Mouse (Mus musculus) heart, embryonic 13.5 days (tissue): ENCODE data around the gene Insig1. TPM values are rescaled to one million over a fixed set of nuclear protein-coding genes. Genes with fewer than 3 reads are reported as not detected.
A peak's percentile ranks its signal among the peaks of the same experiment; 100 is the strongest.

Source experiments
- ATAC-seq: fragments of 200-750 bp; cut with Nextera tagmentation; 2 replicates; pipeline ENCODE4 v1.8.0; 2017; ENCODE audit warnings: moderate TSS enrichment; ENCODE audit not compliant: insufficient number of reproducible peaks, low FRiP score, low TSS enrichment; ENCODE audit errors: extremely low read depth
- H3K27ac ChIP-seq: fragments of 300-500 bp; sonication (generic); replicated peaks from 2 replicates; pipeline ENCODE4 v1.5.1; 2015; ENCODE audit warnings: moderate library complexity, mild to moderate bottlenecking, inconsistent platforms
- H3K27me3 ChIP-seq: fragments of 300-500 bp; sonication (generic); replicated peaks from 2 replicates; pipeline ENCODE4 v1.6.1; 2015; ENCODE audit warnings: mild to moderate bottlenecking, inconsistent platforms
- H3K36me3 ChIP-seq: fragments of 300-500 bp; sonication (generic); 2 replicates; pipeline ENCODE4 v1.6.1; 2015; ENCODE audit warnings: mild to moderate bottlenecking, inconsistent platforms
- H3K4me1 ChIP-seq: fragments of 300-500 bp; sonication (generic); 2 replicates; pipeline ENCODE4 v1.6.1; 2015; ENCODE audit warnings: inconsistent platforms
- H3K4me2 ChIP-seq: fragments of 300-500 bp; sonication (generic); 2 replicates; pipeline ENCODE4 v1.6.1; 2015; ENCODE audit warnings: inconsistent platforms, mild to moderate bottlenecking, moderate library complexity
- H3K4me3 ChIP-seq: fragments of 300-500 bp; sonication (generic); 2 replicates; pipeline ENCODE4 v1.5.1; 2015; ENCODE audit warnings: moderate library complexity, mild to moderate bottlenecking, inconsistent platforms
- H3K9ac ChIP-seq: fragments of 300-500 bp; sonication (generic); 2 replicates; pipeline ENCODE4 v1.6.1; 2015; ENCODE audit warnings: inconsistent platforms, mild to moderate bottlenecking, moderate library complexity
- H3K9me3 ChIP-seq: fragments of 300-500 bp; sonication (generic); 2 replicates; pipeline ENCODE4 v1.6.1; 2016; ENCODE audit warnings: inconsistent platforms
- WGBS: fragments of 180-500 bp; shearing (Covaris S2); methylation state at CpG from one replicate; pipeline ENCODE4 v1.1.7; 2015; ENCODE audit warnings: mixed read lengths; 5-methylcytosine and 5-hydroxymethylcytosine counted together
- polyA plus RNA-seq: library from polyadenylated mRNA; unstranded; fragments of >200 nt; fragmentation: Nextera tagmentation; extraction: Ambion mirVana; gene quantifications from 2 replicates; pipeline ENCODE4 v1.2.1, GENCODE M21; 2015

Insig1 gene
- polyA plus RNA-seq, 1 experiment from 2014 or later: 29.0 TPM

DNA sequence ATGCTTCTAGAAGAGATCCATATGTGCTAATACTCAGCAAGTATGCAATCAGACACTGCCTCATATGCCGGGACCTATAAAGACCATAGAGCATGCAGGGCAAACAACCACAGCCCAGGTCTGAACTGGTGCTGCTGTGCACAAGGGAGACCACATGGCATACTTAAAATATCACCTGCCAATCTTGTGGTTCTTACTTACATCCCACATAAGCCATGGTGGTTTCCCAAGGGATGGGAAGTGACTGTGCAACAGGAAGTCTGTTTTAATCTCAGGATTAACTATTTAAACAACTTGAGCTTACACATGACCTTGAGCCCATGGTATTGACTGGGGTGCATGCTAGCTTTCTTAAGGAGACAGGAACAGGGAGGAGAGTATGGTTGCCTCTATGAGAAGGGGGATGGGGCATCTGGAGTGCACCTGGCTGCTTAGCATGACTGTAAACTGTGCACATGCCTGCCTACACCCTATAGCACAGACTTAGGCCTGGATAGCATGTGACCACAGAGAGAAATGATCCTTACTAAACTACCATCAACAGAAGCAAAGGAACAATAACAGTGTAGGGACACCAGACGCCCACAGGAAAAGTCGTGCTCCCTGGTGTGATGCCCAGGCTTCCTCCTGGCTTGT is 7.1 kb upstream of the Insig1 start:
- H3K4me2 ChIP-seq: no peak overlapping the region
- 60% methylated on average over 3 of the region's 3 CpGs for WGBS
- no peak for ATAC-seq
- no peaks in the 10 kb centered on the region for H3K36me3 ChIP-seq
- no peak overlapping the region for H3K27ac ChIP-seq
- no peaks in the 10 kb centered on the region for H3K27me3 ChIP-seq
- no peak overlapping the region for H3K9ac ChIP-seq
- H3K4me3 ChIP-seq: no peak overlapping the region
- no peaks in the 10 kb centered on the region for H3K9me3 ChIP-seq
- peaks cover 44% of the 10 kb centered on the region for H3K4me1 ChIP-seq

- no peak overlapping the region for H3K4me2 ChIP-seq
- peak overlapping the region; percentile 40 for H3K9ac ChIP-seq
- H3K4me1 ChIP-seq: peaks cover 54% of the 10 kb centered on the region
- WGBS: 18% methylated on average over 4 of the region's 4 CpGs
- H3K27me3 ChIP-seq: no peaks in the 10 kb centered on the region
- no peaks in the 10 kb centered on the region for H3K36me3 ChIP-seq
- H3K9me3 ChIP-seq: no peaks in the 10 kb centered on the region
- no peak overlapping the region for H3K4me3 ChIP-seq
- no peak for ATAC-seq
- H3K27ac ChIP-seq: no peak overlapping the region
Observed at GRCm38 (mm10) chr5:28065275-28065674, 5.9 kb upstream of the Insig1 start.

DNA sequence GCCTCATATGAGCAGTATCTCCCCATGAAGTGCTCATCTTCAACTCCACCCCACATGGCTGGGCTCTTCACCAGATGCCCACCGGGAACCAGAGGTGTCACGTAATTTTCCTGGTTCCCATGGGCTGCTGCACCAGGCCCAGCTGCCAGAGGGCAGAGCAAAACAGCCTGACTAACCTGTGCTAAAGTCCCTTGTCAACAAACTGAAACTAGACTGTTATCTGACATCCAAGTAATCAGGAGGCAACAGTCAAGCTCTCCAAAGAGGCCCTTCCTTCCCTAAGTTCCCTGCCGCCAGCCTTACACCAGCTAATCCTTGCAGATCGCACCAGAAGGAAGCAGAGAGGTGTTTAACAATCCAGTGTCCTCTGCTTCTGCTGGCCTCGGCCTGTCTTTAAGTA is 4.9 kb upstream of the Insig1 start:
- 45% methylated on average over 5 of the region's 5 CpGs for WGBS
- no peak for ATAC-seq
- Histone ChIP-seq H3K36me3 (no peaks in the 10 kb centered on the region), H3K4me3 (no peak overlapping the region), H3K27ac (0 out of 2 replicates have a peak overlapping the region, but pooled peaks have one; percentile 6), H3K27me3 (no peaks in the 10 kb centered on the region), H3K4me1 (peaks cover 49% of the 10 kb centered on the region), H3K9me3 (no peaks in the 10 kb centered on the region), H3K9ac (peak overlapping the region; percentile 52; the same call in 1 of the 2 replicates), H3K4me2 (0 out of 2 replicates have a peak overlapping the region, but pooled peaks have one; percentile 4)

DNA sequence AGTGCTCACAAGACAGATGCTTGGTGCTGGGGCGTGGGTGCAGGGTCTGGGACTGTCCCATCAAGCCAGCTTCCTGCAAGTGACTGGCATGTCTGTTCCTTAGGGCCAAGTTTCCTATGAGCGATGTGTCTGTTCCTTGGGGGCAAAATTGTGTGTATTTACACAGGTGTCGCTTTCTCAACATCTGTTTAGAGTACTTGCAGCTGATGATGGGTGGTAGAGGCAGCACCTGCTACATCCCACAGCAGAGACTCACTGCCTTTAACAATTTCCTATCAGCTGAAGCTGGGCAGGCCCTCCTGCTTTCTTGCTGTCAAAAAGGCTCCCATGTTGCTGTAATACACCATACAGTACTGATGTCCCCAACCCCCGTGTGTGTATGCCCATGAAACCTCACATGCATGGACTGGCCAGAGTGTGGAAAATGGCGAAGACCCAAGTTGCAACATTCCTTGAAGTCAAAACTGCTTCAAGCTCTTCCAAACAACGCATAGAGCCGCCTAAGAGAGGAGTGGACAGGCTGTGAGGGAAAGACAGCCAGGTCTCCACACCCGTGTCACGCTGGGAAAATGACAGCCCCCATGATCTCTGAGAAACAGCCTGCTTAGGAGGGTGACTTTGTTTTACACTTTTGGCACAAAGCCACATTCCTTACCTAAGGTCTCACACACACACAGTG is 875 bp upstream of the Insig1 start:
- peak overlapping the region; percentile 81 for H3K4me2 ChIP-seq
- peaks cover 22% of the 10 kb centered on the region for H3K36me3 ChIP-seq
- WGBS: 28% methylated on average over 9 of the region's 9 CpGs
- no peaks in the 10 kb centered on the region for H3K27me3 ChIP-seq
- peaks cover 49% of the 10 kb centered on the region for H3K4me1 ChIP-seq
- H3K9ac ChIP-seq: peak overlapping the region; percentile 79
- peak overlapping the region; percentile 94 for H3K27ac ChIP-seq
- ATAC-seq: no peak
- peak overlapping the region; percentile 69 for H3K4me3 ChIP-seq
- H3K9me3 ChIP-seq: no peaks in the 10 kb centered on the region

GRCm38 (mm10) chr5:28071456-28072223 is 477 bp downstream of the Insig1 start:
- Histone ChIP-seq H3K9me3 (no peaks in the 10 kb centered on the region), H3K4me1 (peaks cover 35% of the 10 kb centered on the region), H3K4me3 (peak overlapping the region; percentile 69), H3K36me3 (peaks cover 36% of the 10 kb centered on the region), H3K4me2 (peak overlapping the region; percentile 81), H3K27ac (peak overlapping the region; percentile 89), H3K27me3 (no peaks in the 10 kb centered on the region), H3K9ac (peak overlapping the region; percentile 83)
- under 1% methylated on average over 50 of the region's 50 CpGs for WGBS
- ATAC-seq: peak; percentile 31

DNA sequence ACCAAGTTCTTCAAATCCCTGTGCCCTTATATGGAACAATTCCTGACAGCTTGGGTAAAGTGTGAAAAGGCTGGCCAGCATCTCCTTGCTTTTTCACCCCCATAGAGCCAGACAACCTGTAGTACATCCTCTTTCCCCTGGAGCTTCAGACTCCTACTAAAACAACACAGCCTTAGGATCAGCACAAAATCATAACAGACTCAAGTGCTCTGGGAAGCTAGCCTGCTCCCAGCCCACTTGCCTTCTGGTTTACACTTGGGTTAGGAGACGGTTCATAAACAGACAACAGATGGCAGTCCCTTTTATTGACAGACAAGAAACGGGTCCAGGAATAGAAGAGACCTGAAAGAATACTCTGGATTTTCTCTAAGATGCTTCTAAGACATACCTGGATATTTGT is 8.3 kb downstream of the Insig1 start:
- H3K9ac ChIP-seq: no peak overlapping the region
- 63% methylated on average over 2 of the region's 2 CpGs for WGBS
- H3K27me3 ChIP-seq: no peaks in the 10 kb centered on the region
- ATAC-seq: no peak
- peaks cover 32% of the 10 kb centered on the region for H3K36me3 ChIP-seq
- no peaks in the 10 kb centered on the region for H3K9me3 ChIP-seq
- no peaks in the 10 kb centered on the region for H3K4me1 ChIP-seq
- no peak overlapping the region for H3K4me2 ChIP-seq
- no peak overlapping the region for H3K4me3 ChIP-seq
- H3K27ac ChIP-seq: no peak overlapping the region

DNA sequence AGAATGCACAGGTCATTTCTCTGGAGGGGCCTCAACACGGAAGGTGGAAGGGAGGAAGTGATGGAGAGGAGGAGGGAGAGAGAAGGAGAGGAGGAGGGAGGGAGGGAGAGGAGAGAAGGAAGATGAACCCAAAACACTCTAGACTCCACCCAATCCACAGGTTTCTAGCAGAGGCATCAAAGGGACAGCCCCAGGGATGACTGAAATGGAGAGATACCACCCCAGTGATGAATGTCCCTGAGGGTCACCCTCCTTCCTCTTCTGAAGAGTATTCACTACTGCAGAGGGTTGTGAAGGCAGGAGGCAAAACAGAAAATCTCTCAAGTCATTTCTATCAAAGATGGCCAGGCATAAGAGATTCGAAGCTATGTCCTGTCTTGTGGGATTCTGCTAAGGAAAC is 10.0 kb downstream of the Insig1 start:
- Histone ChIP-seq H3K36me3 (peaks cover 15% of the 10 kb centered on the region), H3K27me3 (no peaks in the 10 kb centered on the region; the same call in 1 of the 2 replicates), H3K9ac (no peak overlapping the region), H3K4me2 (no peak overlapping the region), H3K9me3 (no peaks in the 10 kb centered on the region), H3K27ac (no peak overlapping the region), H3K4me1 (no peaks in the 10 kb centered on the region), H3K4me3 (no peak overlapping the region)
- WGBS: 65% methylated on average over 2 of the region's 2 CpGs
- no peak for ATAC-seq

DNA sequence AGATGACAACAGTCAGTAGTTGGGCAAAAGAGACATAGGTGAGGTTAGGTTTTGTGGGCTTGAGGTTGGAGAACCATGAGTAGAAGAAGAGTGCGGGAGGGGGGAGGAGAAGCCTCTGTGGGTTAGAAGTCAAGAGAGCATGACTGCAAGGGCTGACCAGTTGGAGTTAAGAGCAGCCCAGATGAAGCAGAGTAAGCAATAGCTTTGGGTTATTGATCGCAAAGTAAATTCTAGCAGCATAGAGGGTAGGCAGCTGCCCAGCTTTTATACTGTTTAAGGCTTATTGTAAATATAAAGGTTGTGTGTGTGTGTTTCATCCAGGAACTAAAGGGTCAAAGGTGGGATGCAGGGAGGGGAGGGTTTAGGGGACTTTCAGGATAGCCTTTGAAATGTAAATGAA is 10.7 kb downstream of the Insig1 start:
- no peaks in the 10 kb centered on the region for H3K4me1 ChIP-seq
- H3K27ac ChIP-seq: no peak overlapping the region
- no peak overlapping the region for H3K4me2 ChIP-seq
- H3K4me3 ChIP-seq: no peak overlapping the region
- H3K9ac ChIP-seq: no peak overlapping the region
- peaks cover 8% of the 10 kb centered on the region for H3K36me3 ChIP-seq
- H3K27me3 ChIP-seq: peaks cover 5% of the 10 kb centered on the region; the same call in 1 of the 2 replicates
- no peak for ATAC-seq
- WGBS: 80% methylated on average over 2 of the region's 2 CpGs
- no peaks in the 10 kb centered on the region for H3K9me3 ChIP-seq

- 67% methylated on average over 4 of the region's 4 CpGs for WGBS
- Histone ChIP-seq H3K36me3 (peaks cover 3% of the 10 kb centered on the region), H3K27ac (no peak overlapping the region), H3K4me3 (no peak overlapping the region), H3K9ac (no peak overlapping the region), H3K4me1 (no peaks in the 10 kb centered on the region), H3K4me2 (no peak overlapping the region), H3K27me3 (peaks cover 10% of the 10 kb centered on the region; the same call in 1 of the 2 replicates), H3K9me3 (no peaks in the 10 kb centered on the region)
- ATAC-seq: no peak
Observed at GRCm38 (mm10) chr5:28082312-28082711, 11.1 kb downstream of the Insig1 start.

- Histone ChIP-seq H3K27me3 (peaks cover 13% of the 10 kb centered on the region; the same call in 1 of the 2 replicates), H3K36me3 (peaks cover 2% of the 10 kb centered on the region; the same call in 1 of the 2 replicates), H3K4me2 (no peak overlapping the region), H3K4me3 (no peak overlapping the region), H3K9ac (no peak overlapping the region), H3K9me3 (no peaks in the 10 kb centered on the region), H3K27ac (no peak overlapping the region), H3K4me1 (no peaks in the 10 kb centered on the region)
- ATAC-seq: no peak
- WGBS: 60% methylated on average over 3 of the region's 3 CpGs
Observed at GRCm38 (mm10) chr5:28082796-28083195, 11.6 kb downstream of the Insig1 start.

DNA sequence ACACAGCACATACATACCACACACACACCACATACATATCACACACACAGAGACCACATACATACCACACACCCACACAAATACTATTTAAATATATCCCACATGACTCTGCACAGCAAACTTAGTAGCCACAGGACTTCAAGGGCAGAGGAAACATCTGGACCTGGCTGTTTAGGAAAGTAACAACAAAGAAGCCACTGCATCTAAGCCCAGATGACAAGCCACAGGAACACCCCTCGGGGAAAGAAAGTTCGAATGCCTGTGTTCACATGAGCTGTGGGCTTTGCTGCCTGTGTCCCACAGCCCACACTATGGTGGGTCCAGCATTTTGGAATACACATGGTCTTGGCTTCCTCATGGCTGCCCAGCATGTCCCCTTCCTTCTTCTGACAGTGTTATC is 13.6 kb downstream of the Insig1 start:
- no peak overlapping the region for H3K4me3 ChIP-seq
- no peak overlapping the region for H3K9ac ChIP-seq
- H3K27me3 ChIP-seq: peaks cover 17% of the 10 kb centered on the region; the same call in 1 of the 2 replicates
- no peak overlapping the region for H3K4me2 ChIP-seq
- no peaks in the 10 kb centered on the region for H3K36me3 ChIP-seq
- no peaks in the 10 kb centered on the region for H3K4me1 ChIP-seq
- no peak for ATAC-seq
- no peaks in the 10 kb centered on the region for H3K9me3 ChIP-seq
- WGBS: 68% methylated on average over 2 of the region's 2 CpGs
- H3K27ac ChIP-seq: no peak overlapping the region
